Mouse (Mus musculus) E14TG2a.4 (cell line): Measurements from ENCODE around the gene Unc13c.
A peak's percentile ranks its signal among the peaks of the same experiment; 100 is the strongest.

Experiments
- CTCF ChIP-seq: conservative IDR thresholded peaks from 2 replicates; pipeline ENCODE4 v1.5.1; 2014; ENCODE audit warnings: low read length
- NANOG ChIP-seq: IDR thresholded peaks from 2 replicates; pipeline ENCODE4 v1.6.1; 2014; ENCODE audit warnings: borderline replicate concordance, low read length, mixed read lengths
- POU5F1 ChIP-seq: IDR thresholded peaks from 2 replicates; pipeline ENCODE4 v1.6.1; 2014; ENCODE audit warnings: low read length, borderline replicate concordance

- TF ChIP-seq CTCF (peak; percentile 52), NANOG (no peak), POU5F1 (no peak)
These were observed 14.0 kb upstream of the Unc13c start for GRCm38 (mm10) chr9:73982597-73983344.
